Mouse (Mus musculus): Measurements from ENCODE around the gene Cpsf6. TPM values are rescaled to one million over a fixed set of nuclear protein-coding genes. Genes with fewer than 3 reads are reported as not detected.

Cpsf6 gene
- polyA plus RNA-seq, 1 experiment from 2014 or later = 144 TPM

Other genes with a start within 250 kb of the Cpsf6 start
- gene Frs2, start 231.5 kb downstream of the Cpsf6 start, polyA plus RNA-seq (2015; fragmentation: Nextera tagmentation; extraction: Ambion mirVana) = 20.9 and 27.1 TPM in 2 replicates
- gene Yeats4, start 155.5 kb downstream of the Cpsf6 start, polyA plus RNA-seq (2015; fragmentation: Nextera tagmentation; extraction: Ambion mirVana) = 123 and 148 TPM in 2 replicates
- not detected in 2 replicates for gene 9530003J23Rik, start 141.3 kb downstream of the Cpsf6 start, polyA plus RNA-seq (2015; fragmentation: Nextera tagmentation; extraction: Ambion mirVana)
- 26.1 and 32.5 TPM in 2 replicates for gene Lyz2, start 97.7 kb downstream of the Cpsf6 start, polyA plus RNA-seq (2015; fragmentation: Nextera tagmentation; extraction: Ambion mirVana)
- gene Lyz1, start 87.1 kb downstream of the Cpsf6 start, polyA plus RNA-seq (2015; fragmentation: Nextera tagmentation; extraction: Ambion mirVana) = 0.15 TPM in 1 of 2 replicates, not detected in the other
- gene Cpm, start 249.5 kb upstream of the Cpsf6 start, polyA plus RNA-seq (2015; fragmentation: Nextera tagmentation; extraction: Ambion mirVana) = 6.2 and 6.9 TPM in 2 replicates